Mouse (Mus musculus) heart, adult 2 months (tissue): Measurements from ENCODE around the gene Actl7b. TPM values are rescaled to one million over a fixed set of nuclear protein-coding genes. Genes with fewer than 3 reads are reported as not detected.
A peak's percentile ranks its signal among the peaks of the same experiment; 100 is the strongest.

Experiments
- DNase-seq, 2 experiments: peaks; one replicate each; pipeline ENCODE4 v3.0.0; 2021
- H3K27ac ChIP-seq: fragments of 200-600 bp; 2 replicates; pipeline ENCODE4 v1.8.1; 2022
- H3K27me3 ChIP-seq: fragments of 200-500 bp; 2 replicates; pipeline ENCODE4 v1.6.1; 2012; ENCODE audit warnings: mild to moderate bottlenecking, low read length, inconsistent platforms, mixed read lengths; ENCODE audit not compliant: control insufficient read depth, insufficient read depth
- H3K36me3 ChIP-seq: fragments of 200-500 bp; 2 replicates; pipeline ENCODE4 v1.6.1; 2012; ENCODE audit warnings: low read length, inconsistent platforms; ENCODE audit not compliant: control insufficient read depth, insufficient read depth
- H3K4me1 ChIP-seq: fragments of 200-500 bp; 2 replicates; pipeline ENCODE4 v1.6.1; 2011; ENCODE audit warnings: low read length; ENCODE audit not compliant: control insufficient read depth, insufficient read depth
- H3K4me3 ChIP-seq: fragments of 200-600 bp; 2 replicates; pipeline ENCODE4 v1.8.1; 2022
- H3K79me2 ChIP-seq: fragments of 200-500 bp; replicated peaks from 2 replicates; pipeline ENCODE4 v1.6.1; 2012; ENCODE audit warnings: mild to moderate bottlenecking, inconsistent platforms, low read length, moderate library complexity, mixed read lengths; ENCODE audit not compliant: control insufficient read depth, insufficient read depth
- H3K9ac ChIP-seq: fragments of 200-500 bp; 2 replicates; pipeline ENCODE4 v1.6.1; 2012; ENCODE audit warnings: low read depth, mild to moderate bottlenecking, control low read depth, inconsistent platforms, low read length, mixed read lengths
- CTCF ChIP-seq: fragments of 200-600 bp; IDR thresholded peaks from 2 replicates; pipeline ENCODE4 v1.8.1; 2022; ENCODE audit warnings: antibody characterized with exemption, mild to moderate bottlenecking, moderate library complexity
- EP300 ChIP-seq: fragments of 200-500 bp; IDR thresholded peaks from 2 replicates; pipeline ENCODE4 v1.6.1; 2011; ENCODE audit warnings: low read depth, low read length, control low read depth; ENCODE audit not compliant: insufficient read depth
- POLR2A ChIP-seq: fragments of 200-500 bp; IDR thresholded peaks from 2 replicates; pipeline ENCODE4 v1.6.1; 2011; ENCODE audit warnings: mild to moderate bottlenecking, low read depth, low read length, control low read depth; ENCODE audit not compliant: insufficient read depth
- WGBS: fragments of 180-500 bp; shearing (Covaris S2); methylation state at CpG from one replicate; pipeline ENCODE4 v1.1.7; 2018; 5-methylcytosine and 5-hydroxymethylcytosine counted together
- intact Hi-C: fragments of 180-260 bp; cut with DNase I; formaldehyde crosslinking; loops from one replicate; pipeline ENCODE4 v1.15.1; 2025
- polyA plus RNA-seq: library from polyadenylated mRNA; depleted of rRNA; stranded (reverse); fragments of >200 nt; gene quantifications from 2 replicates; pipeline ENCODE4 v1.2.3, GENCODE M21; 2012
- total RNA-seq, 2 experiments: library from RNA; stranded (reverse); gene quantifications; 2 replicates each; pipeline ENCODE4 v1.2.3; 2021

Actl7b gene
- total and polyA plus RNA-seq, 3 experiments, result 0.74 TPM; not detected in 2

- no peak for DNase-seq
- H3K27ac ChIP-seq, result peak overlapping the region; percentile 73
- H3K9ac ChIP-seq, result no peak overlapping the region
- no peaks in the 10 kb centered on the region for H3K27me3 ChIP-seq
- TF ChIP-seq CTCF, result no peak
- TF ChIP-seq EP300, result 0 out of 2 replicates have a peak, but pooled peaks have one; percentile 26
- peak; percentile 43; the same call in 1 of the 2 replicates for TF ChIP-seq POLR2A
- intact Hi-C loops, result no loop called here
- H3K4me3 ChIP-seq, result no peak overlapping the region
- H3K36me3 ChIP-seq, result no peaks in the 10 kb centered on the region
- H3K79me2 ChIP-seq, result no peaks in the 10 kb centered on the region
- H3K4me1 ChIP-seq, result peaks cover 1% of the 10 kb centered on the region; the same call in 1 of the 2 replicates
- 28% methylated on average over 9 of the region's 9 CpGs for WGBS
Measured at GRCm38 (mm10) chr4:56719456-56719855, 21.8 kb downstream of the Actl7b start.

- Histone ChIP-seq H3K27ac (peak overlapping the region; percentile 73), H3K4me3 (no peak overlapping the region), H3K79me2 (no peaks in the 10 kb centered on the region), H3K4me1 (peaks cover 1% of the 10 kb centered on the region; the same call in 1 of the 2 replicates), H3K27me3 (no peaks in the 10 kb centered on the region), H3K9ac (no peak overlapping the region), H3K36me3 (no peaks in the 10 kb centered on the region)
- WGBS, result 55% methylated on average over 12 of the region's 12 CpGs
- no peak for DNase-seq
- TF ChIP-seq POLR2A (no peak), EP300 (no peak)
- intact Hi-C loops, result no loop called here
Measured at GRCm38 (mm10) chr4:56718573-56719442, 22.4 kb downstream of the Actl7b start.

- no peak overlapping the region for H3K27ac ChIP-seq
- TF ChIP-seq CTCF, result no peak
- TF ChIP-seq EP300, result no peak
- TF ChIP-seq POLR2A, result no peak
- H3K4me1 ChIP-seq, result peaks cover 1% of the 10 kb centered on the region; the same call in 1 of the 2 replicates
- WGBS, result 91% methylated on average over 3 of the region's 3 CpGs
- no peaks in the 10 kb centered on the region for H3K27me3 ChIP-seq
- no peak for DNase-seq
- H3K79me2 ChIP-seq, result no peaks in the 10 kb centered on the region
- intact Hi-C loops, result no loop called here
- no peak overlapping the region for H3K9ac ChIP-seq
- H3K36me3 ChIP-seq, result no peaks in the 10 kb centered on the region
- no peak overlapping the region for H3K4me3 ChIP-seq
Measured at GRCm38 (mm10) chr4:56717932-56718331, 23.3 kb downstream of the Actl7b start.

GRCm38 (mm10) chr4:56716801-56717200 lies 24.4 kb downstream of the Actl7b start:
- no peaks in the 10 kb centered on the region for H3K79me2 ChIP-seq
- 41% methylated on average over 5 of the region's 5 CpGs for WGBS
- no peak overlapping the region for H3K9ac ChIP-seq
- H3K27ac ChIP-seq, result no peak overlapping the region
- no peak for DNase-seq
- no peak overlapping the region for H3K4me3 ChIP-seq
- TF ChIP-seq EP300 (no peak), POLR2A (no peak), CTCF (no peak)
- peaks cover 1% of the 10 kb centered on the region; the same call in 1 of the 2 replicates for H3K4me1 ChIP-seq
- H3K36me3 ChIP-seq, result no peaks in the 10 kb centered on the region
- H3K27me3 ChIP-seq, result no peaks in the 10 kb centered on the region
- intact Hi-C loops, result no loop called here

GRCm38 (mm10) chr4:56713155-56713554 lies 28.1 kb downstream of the Actl7b start:
- H3K9ac ChIP-seq, result no peak overlapping the region
- no peaks in the 10 kb centered on the region for H3K27me3 ChIP-seq
- no peak for TF ChIP-seq POLR2A
- no peak for TF ChIP-seq EP300
- TF ChIP-seq CTCF, result no peak
- WGBS, result 85% methylated on average over 3 of the region's 3 CpGs
- no peak for DNase-seq
- H3K27ac ChIP-seq, result no peak overlapping the region
- no peaks in the 10 kb centered on the region for H3K36me3 ChIP-seq
- no peak overlapping the region for H3K4me3 ChIP-seq
- intact Hi-C loops, result no loop called here
- H3K4me1 ChIP-seq, result peaks cover 1% of the 10 kb centered on the region; the same call in 1 of the 2 replicates
- H3K79me2 ChIP-seq, result no peaks in the 10 kb centered on the region

- Histone ChIP-seq H3K27me3 (no peaks in the 10 kb centered on the region), H3K36me3 (no peaks in the 10 kb centered on the region), H3K9ac (no peak overlapping the region), H3K27ac (no peak overlapping the region), H3K79me2 (no peaks in the 10 kb centered on the region), H3K4me3 (no peak overlapping the region), H3K4me1 (no peaks in the 10 kb centered on the region; the same call in 1 of the 2 replicates)
- TF ChIP-seq POLR2A (no peak), EP300 (no peak), CTCF (no peak)
- DNase-seq, result no peak
- intact Hi-C loops, result no loop called here
- 19% methylated on average over 10 of the region's 10 CpGs for WGBS
Measured at GRCm38 (mm10) chr4:56702234-56702633, 39.0 kb downstream of the Actl7b start.
